Mouse (Mus musculus) left cerebral cortex, postnatal 25 days (tissue): ENCODE data around the gene Gm11564. TPM values are rescaled to one million over a fixed set of nuclear protein-coding genes. Genes with fewer than 3 reads are reported as not detected.

Experiments
- total RNA-seq, 2 experiments: library from RNA; stranded (reverse); gene quantifications; 2 replicates each; pipeline ENCODE4 v1.2.3; 2021

Gene Gm11564
- total RNA-seq, 2 experiments from 2014 or later: not detected

Other genes starting within 250 kb of the Gm11564 start
- gene Krtap3-1, start 249.0 kb downstream of the Gm11564 start, total RNA-seq: not detected
- gene Krtap1-5, start 234.7 kb downstream of the Gm11564 start, total RNA-seq: not detected
- gene Krtap1-4, start 232.0 kb downstream of the Gm11564 start, total RNA-seq: not detected
- gene Krtap1-3, start 224.3 kb downstream of the Gm11564 start, total RNA-seq: not detected
- not detected for gene Krtap9-3, start 217.6 kb downstream of the Gm11564 start, total RNA-seq
- gene Gm11938, start 212.4 kb downstream of the Gm11564 start, total RNA-seq: not detected
- not detected for gene Gm11937, start 205.5 kb downstream of the Gm11564 start, total RNA-seq
- not detected for gene Krtap2-4, start 200.8 kb downstream of the Gm11564 start, total RNA-seq
- gene Gm11562, start 195.2 kb downstream of the Gm11564 start, total RNA-seq: not detected
- not detected for gene Krtap4-1, start 187.4 kb downstream of the Gm11564 start, total RNA-seq
- not detected for gene Krtap4-2, start 180.6 kb downstream of the Gm11564 start, total RNA-seq
- not detected for gene Krtap4-7, start 171.6 kb downstream of the Gm11564 start, total RNA-seq
- gene Gm11555, start 165.4 kb downstream of the Gm11564 start, total RNA-seq: not detected
- not detected for gene Gm11563, start 156.7 kb downstream of the Gm11564 start, total RNA-seq
- not detected for gene Krtap4-6, start 149.7 kb downstream of the Gm11564 start, total RNA-seq
- gene Gm14190, start 124.9 kb downstream of the Gm11564 start, total RNA-seq: not detected
- not detected for gene Gm14180, start 81.4 kb downstream of the Gm11564 start, total RNA-seq
- not detected for gene Gm11595, start 42.8 kb downstream of the Gm11564 start, total RNA-seq
- gene Krtap4-8, start 35.0 kb downstream of the Gm11564 start, total RNA-seq: not detected
- not detected for gene Krtap4-9, start 30.5 kb downstream of the Gm11564 start, total RNA-seq
- not detected for gene Gm11596, start 22.2 kb downstream of the Gm11564 start, total RNA-seq
- gene Gm11569, start 16.7 kb downstream of the Gm11564 start, total RNA-seq: not detected
- gene Gm11554, start 11.2 kb downstream of the Gm11564 start, total RNA-seq: not detected
- gene Krtap4-13, start 5.8 kb downstream of the Gm11564 start, total RNA-seq: not detected
- not detected for gene 2300003K06Rik, start 22.4 kb upstream of the Gm11564 start, total RNA-seq
- not detected for gene Krtap4-16, start 35.9 kb upstream of the Gm11564 start, total RNA-seq
- gene Gm11568, start 42.3 kb upstream of the Gm11564 start, total RNA-seq: not detected
- not detected for gene Gm11559, start 48.8 kb upstream of the Gm11564 start, total RNA-seq
- gene Krtap9-1, start 57.7 kb upstream of the Gm11564 start, total RNA-seq: not detected
- gene Gm11567, start 63.5 kb upstream of the Gm11564 start, total RNA-seq: not detected
- gene Krtap31-1, start 92.3 kb upstream of the Gm11564 start, total RNA-seq: not detected
- not detected for gene Gm11565, start 99.1 kb upstream of the Gm11564 start, total RNA-seq
- gene Krtap31-2, start 120.6 kb upstream of the Gm11564 start, total RNA-seq: not detected
- gene Krtap9-5, start 132.8 kb upstream of the Gm11564 start, total RNA-seq: not detected
- gene Krtap29-1, start 163.4 kb upstream of the Gm11564 start, total RNA-seq: not detected
- not detected for gene Krtap16-1, start 170.9 kb upstream of the Gm11564 start, total RNA-seq
- not detected for gene Krtap17-1, start 178.3 kb upstream of the Gm11564 start, total RNA-seq
- not detected for gene Krt33a, start 200.5 kb upstream of the Gm11564 start, total RNA-seq
- gene Krt33b, start 214.2 kb upstream of the Gm11564 start, total RNA-seq: not detected
- not detected for gene Krt34, start 225.9 kb upstream of the Gm11564 start, total RNA-seq
- gene Krt31, start 234.9 kb upstream of the Gm11564 start, total RNA-seq: not detected